Mouse (Mus musculus) thymus, adult 2 months (tissue): Measurements from ENCODE around the gene Slitrk4.

ENCODE experiments used
- CTCF ChIP-seq: fragments of 200-500 bp; IDR thresholded peaks from 2 replicates; pipeline ENCODE4 v1.5.1; 2012; ENCODE audit warnings: mild to moderate bottlenecking, control low read depth, low read length, moderate library complexity, borderline replicate concordance; ENCODE audit not compliant: control insufficient read depth, poor library complexity, insufficient read depth; ENCODE audit errors: extremely low read depth
- POLR2A ChIP-seq: fragments of 200-500 bp; IDR thresholded peaks from 2 replicates; pipeline ENCODE4 v1.6.1; 2012; ENCODE audit warnings: mild to moderate bottlenecking, low read length, control low read depth, moderate library complexity; ENCODE audit not compliant: control insufficient read depth, poor library complexity, insufficient read depth; ENCODE audit errors: extremely low read depth

GRCm38 (mm10) chrX:64277126-64277990 lies 562 bp upstream of the Slitrk4 start:
- TF ChIP-seq CTCF (no peak), POLR2A (no peak)
